Mouse (Mus musculus) neural tube, embryonic 15.5 days (tissue): Measurements from ENCODE around the gene Eef1a1. TPM values are rescaled to one million over a fixed set of nuclear protein-coding genes. Genes with fewer than 3 reads are reported as not detected.
A peak's percentile ranks its signal among the peaks of the same experiment; 100 is the strongest.

Source experiments
- ATAC-seq: fragments of 200-750 bp; cut with Nextera tagmentation; 2 replicates; pipeline ENCODE4 v1.8.0; 2017; ENCODE audit warnings: mild to moderate bottlenecking, moderate TSS enrichment, moderate library complexity; ENCODE audit not compliant: low FRiP score
- H3K27ac ChIP-seq: fragments of 300-500 bp; sonication (generic); replicated peaks from 2 replicates; pipeline ENCODE4 v1.5.1; 2015; ENCODE audit warnings: mild to moderate bottlenecking, inconsistent platforms
- H3K27me3 ChIP-seq: fragments of 300-500 bp; sonication (generic); replicated peaks from 2 replicates; pipeline ENCODE4 v1.6.1; 2015; ENCODE audit warnings: inconsistent platforms
- H3K36me3 ChIP-seq: fragments of 300-500 bp; sonication (generic); 2 replicates; pipeline ENCODE4 v1.6.1; 2015; ENCODE audit warnings: inconsistent platforms
- H3K4me1 ChIP-seq: fragments of 300-500 bp; sonication (generic); 2 replicates; pipeline ENCODE4 v1.6.1; 2015; ENCODE audit warnings: inconsistent platforms
- H3K4me2 ChIP-seq: fragments of 300-500 bp; sonication (generic); 2 replicates; pipeline ENCODE4 v1.6.1; 2015; ENCODE audit warnings: inconsistent platforms, mild to moderate bottlenecking, moderate library complexity
- H3K4me3 ChIP-seq: fragments of 300-500 bp; sonication (generic); replicated peaks from 2 replicates; pipeline ENCODE4 v1.5.1; 2015; ENCODE audit warnings: mild to moderate bottlenecking, inconsistent platforms
- H3K9ac ChIP-seq: fragments of 300-500 bp; sonication (generic); replicated peaks from 2 replicates; pipeline ENCODE4 v1.6.1; 2015; ENCODE audit warnings: mild to moderate bottlenecking, inconsistent platforms
- H3K9me3 ChIP-seq: fragments of 300-500 bp; sonication (generic); replicated peaks from 2 replicates; pipeline ENCODE4 v1.6.1; 2016; ENCODE audit warnings: inconsistent platforms
- WGBS: fragments of 180-500 bp; shearing (Covaris S2); methylation state at CpG from one replicate; pipeline ENCODE4 v1.1.7; 2015; ENCODE audit warnings: mixed read lengths; 5-methylcytosine and 5-hydroxymethylcytosine counted together
- polyA plus RNA-seq: library from polyadenylated mRNA; unstranded; fragments of >200 nt; fragmentation: Nextera tagmentation; extraction: Ambion mirVana; gene quantifications from 2 replicates; pipeline ENCODE4 v1.2.1, GENCODE M21; 2015

The Eef1a1 gene
- polyA plus RNA-seq, 1 experiment from 2014 or later: 2,707 TPM

GRCm38 (mm10) chr9:78473588-78473987 is 15.4 kb downstream of the Eef1a1 start:
- Histone ChIP-seq H3K4me3 (no peak overlapping the region), H3K27ac (no peak overlapping the region), H3K9ac (no peak overlapping the region), H3K36me3 (peaks cover 58% of the 10 kb centered on the region), H3K4me1 (peaks cover 17% of the 10 kb centered on the region), H3K27me3 (no peaks in the 10 kb centered on the region), H3K9me3 (no peaks in the 10 kb centered on the region), H3K4me2 (no peak overlapping the region)
- no peak for ATAC-seq
- 63% methylated on average over 8 of the region's 8 CpGs for WGBS

GRCm38 (mm10) chr9:78465725-78466124 is 23.2 kb downstream of the Eef1a1 start:
- Histone ChIP-seq H3K27ac (no peak overlapping the region), H3K9me3 (no peaks in the 10 kb centered on the region), H3K4me1 (no peaks in the 10 kb centered on the region), H3K36me3 (peaks cover 66% of the 10 kb centered on the region), H3K9ac (no peak overlapping the region), H3K4me3 (no peak overlapping the region), H3K27me3 (no peaks in the 10 kb centered on the region), H3K4me2 (no peak overlapping the region)
- ATAC-seq: no peak
- WGBS: 93% methylated on average over 3 of the region's 3 CpGs

- Histone ChIP-seq H3K36me3 (peaks cover 65% of the 10 kb centered on the region), H3K27me3 (no peaks in the 10 kb centered on the region), H3K4me3 (no peak overlapping the region), H3K9ac (no peak overlapping the region), H3K4me2 (no peak overlapping the region), H3K9me3 (no peaks in the 10 kb centered on the region), H3K27ac (no peak overlapping the region), H3K4me1 (no peaks in the 10 kb centered on the region)
- no peak for ATAC-seq
- 97% methylated on average over 4 of the region's 4 CpGs for WGBS
These were observed 25.6 kb downstream of the Eef1a1 start for GRCm38 (mm10) chr9:78463337-78463736.

- H3K4me1 ChIP-seq: no peaks in the 10 kb centered on the region
- H3K9me3 ChIP-seq: no peaks in the 10 kb centered on the region
- 87% methylated on average over 8 of the region's 8 CpGs for WGBS
- no peak overlapping the region for H3K27ac ChIP-seq
- H3K4me3 ChIP-seq: no peak overlapping the region
- H3K9ac ChIP-seq: no peak overlapping the region
- H3K27me3 ChIP-seq: no peaks in the 10 kb centered on the region
- ATAC-seq: no peak
- no peak overlapping the region for H3K4me2 ChIP-seq
- peaks cover 57% of the 10 kb centered on the region for H3K36me3 ChIP-seq
These were observed 31.9 kb downstream of the Eef1a1 start for GRCm38 (mm10) chr9:78457026-78457425.

- H3K9me3 ChIP-seq: no peaks in the 10 kb centered on the region
- no peak for ATAC-seq
- peaks cover 5% of the 10 kb centered on the region for H3K27me3 ChIP-seq
- H3K9ac ChIP-seq: no peak overlapping the region
- H3K4me3 ChIP-seq: no peak overlapping the region
- no peak overlapping the region for H3K4me2 ChIP-seq
- H3K4me1 ChIP-seq: peaks cover 11% of the 10 kb centered on the region
- WGBS: 85% methylated on average over 4 of the region's 4 CpGs
- H3K36me3 ChIP-seq: peaks cover 34% of the 10 kb centered on the region
- H3K27ac ChIP-seq: no peak overlapping the region
These were observed 37.6 kb downstream of the Eef1a1 start for GRCm38 (mm10) chr9:78451382-78451781.

- ATAC-seq: no peak
- Histone ChIP-seq H3K27me3 (peaks cover 14% of the 10 kb centered on the region), H3K4me3 (no peak overlapping the region), H3K36me3 (peaks cover 34% of the 10 kb centered on the region), H3K4me1 (peaks cover 11% of the 10 kb centered on the region), H3K4me2 (no peak overlapping the region), H3K9ac (no peak overlapping the region), H3K27ac (no peak overlapping the region), H3K9me3 (no peaks in the 10 kb centered on the region)
- 78% methylated on average over 5 of the region's 5 CpGs for WGBS
These were observed 38.5 kb downstream of the Eef1a1 start for GRCm38 (mm10) chr9:78450404-78450803.

GRCm38 (mm10) chr9:78447973-78448873 is 40.7 kb downstream of the Eef1a1 start, which contains the start of the genes Mto1 and Gm17324:
TSS of gene Mto1 (plus strand) at chr9:78448208.
TSS of gene Gm17324 (minus strand) at chr9:78448786.
- no peaks in the 10 kb centered on the region for H3K9me3 ChIP-seq
- peak within 1 kb of the TSS; percentile 86 for H3K9ac ChIP-seq
- H3K36me3 ChIP-seq: peaks cover 20% of the 10 kb centered on the region
- peak; percentile 97 for ATAC-seq
- peaks cover 30% of the 10 kb centered on the region for H3K27me3 ChIP-seq
- H3K4me3 ChIP-seq: peak within 1 kb of the TSS; percentile 79
- peak within 1 kb of the TSS; percentile 64 for H3K4me2 ChIP-seq
- under 1% methylated on average over 93 of the region's 96 CpGs for WGBS
- peaks cover 11% of the 10 kb centered on the region for H3K4me1 ChIP-seq
- peak within 1 kb of the TSS; percentile 95 for H3K27ac ChIP-seq

GRCm38 (mm10) chr9:78447606-78447972 is 41.4 kb downstream of the Eef1a1 start:
- 30% methylated on average over 9 of the region's 9 CpGs for WGBS
- H3K9ac ChIP-seq: peak overlapping the region; percentile 86
- 0 out of 2 replicates have a peak overlapping the region, but pooled peaks have one; percentile 95 for H3K27ac ChIP-seq
- H3K4me2 ChIP-seq: peak overlapping the region; percentile 64
- peaks cover 18% of the 10 kb centered on the region for H3K4me1 ChIP-seq
- peak; percentile 35 for ATAC-seq
- H3K36me3 ChIP-seq: peaks cover 15% of the 10 kb centered on the region
- no peaks in the 10 kb centered on the region for H3K9me3 ChIP-seq
- H3K4me3 ChIP-seq: peak overlapping the region; percentile 79
- H3K27me3 ChIP-seq: peaks cover 36% of the 10 kb centered on the region

GRCm38 (mm10) chr9:78442579-78443392 is 46.2 kb downstream of the Eef1a1 start, which contains the start of gene Cgas:
TSS of gene Cgas (minus strand) at chr9:78443237.
- under 1% methylated on average over 77 of the region's 81 CpGs for WGBS
- H3K4me3 ChIP-seq: peak within 1 kb of the TSS; percentile 45
- H3K4me1 ChIP-seq: peaks cover 11% of the 10 kb centered on the region
- H3K9ac ChIP-seq: peak within 1 kb of the TSS; percentile 37
- H3K36me3 ChIP-seq: no peaks in the 10 kb centered on the region
- H3K27ac ChIP-seq: no peak within 1 kb of the TSS
- ATAC-seq: peak; percentile 53
- peaks cover 64% of the 10 kb centered on the region for H3K27me3 ChIP-seq
- no peaks in the 10 kb centered on the region for H3K9me3 ChIP-seq
- H3K4me2 ChIP-seq: peak within 1 kb of the TSS; percentile 82

- peak overlapping the region; percentile 82 for H3K4me2 ChIP-seq
- peaks cover 11% of the 10 kb centered on the region for H3K4me1 ChIP-seq
- WGBS: under 1% methylated on average over 9 of the region's 9 CpGs
- no peaks in the 10 kb centered on the region for H3K9me3 ChIP-seq
- ATAC-seq: peak; percentile 36; the same call in 1 of the 2 replicates
- peaks cover 64% of the 10 kb centered on the region for H3K27me3 ChIP-seq
- no peak overlapping the region for H3K27ac ChIP-seq
- H3K36me3 ChIP-seq: no peaks in the 10 kb centered on the region
- peak overlapping the region; percentile 37; the same call in 1 of the 2 replicates for H3K9ac ChIP-seq
- H3K4me3 ChIP-seq: peak overlapping the region; percentile 45
These were observed 46.7 kb downstream of the Eef1a1 start for GRCm38 (mm10) chr9:78442237-78442578.

GRCm38 (mm10) chr9:78439426-78439825 is 49.5 kb downstream of the Eef1a1 start:
- H3K4me3 ChIP-seq: no peak overlapping the region
- H3K4me2 ChIP-seq: no peak overlapping the region
- no peaks in the 10 kb centered on the region for H3K36me3 ChIP-seq
- no peak overlapping the region for H3K27ac ChIP-seq
- WGBS: 71% methylated on average over 5 of the region's 5 CpGs
- H3K27me3 ChIP-seq: peaks cover 44% of the 10 kb centered on the region
- peaks cover 11% of the 10 kb centered on the region for H3K4me1 ChIP-seq
- no peak overlapping the region for H3K9ac ChIP-seq
- H3K9me3 ChIP-seq: no peaks in the 10 kb centered on the region
- no peak for ATAC-seq
